Mouse (Mus musculus): ENCODE data around the gene Pax1.

Pax1 gene

GRCm38 (mm10) chr2:147372947-147373666 lies 11.4 kb downstream of the Pax1 start:
- no peak for DNase-seq (ENCODE audit: low spot score in 2 of 2)

GRCm38 (mm10) chr2:147373667-147374007 lies 11.9 kb downstream of the Pax1 start:
- DNase-seq (ENCODE audit: low spot score in 2 of 2), result no peak

- DNase-seq (ENCODE audit: low spot score in 2 of 2), result no peak
Observed at GRCm38 (mm10) chr2:147374245-147374644, 12.5 kb downstream of the Pax1 start.

- DNase-seq (ENCODE audit: low spot score in 2 of 2), result no peak
Observed at GRCm38 (mm10) chr2:147375019-147375715, 13.4 kb downstream of the Pax1 start.

GRCm38 (mm10) chr2:147378934-147379333 lies 17.2 kb downstream of the Pax1 start:
- peak in 1 of 2 experiments; percentile 30 for DNase-seq (ENCODE audit: low spot score in 2 of 2)

GRCm38 (mm10) chr2:147383373-147383772 lies 21.6 kb downstream of the Pax1 start:
- no peak for DNase-seq (ENCODE audit: low spot score in 2 of 2)

- DNase-seq (ENCODE audit: low spot score in 2 of 2), result no peak
Observed at GRCm38 (mm10) chr2:147386949-147387348, 25.2 kb downstream of the Pax1 start.

GRCm38 (mm10) chr2:147409323-147409722 lies 47.6 kb downstream of the Pax1 start:
- DNase-seq (ENCODE audit: low spot score in 2 of 2), result no peak

GRCm38 (mm10) chr2:147415037-147415436 lies 53.3 kb downstream of the Pax1 start:
- no peak for DNase-seq (ENCODE audit: low spot score in 2 of 2)

- DNase-seq (ENCODE audit: low spot score in 2 of 2), result no peak
Observed at GRCm38 (mm10) chr2:147424582-147425255, 63.0 kb downstream of the Pax1 start.

GRCm38 (mm10) chr2:147429607-147430356 lies 68.1 kb downstream of the Pax1 start:
- no peak for DNase-seq (ENCODE audit: low spot score in 2 of 2)

- DNase-seq (ENCODE audit: low spot score in 2 of 2), result no peak
Observed at GRCm38 (mm10) chr2:147433120-147433519, 71.4 kb downstream of the Pax1 start.
